Mouse (Mus musculus): ENCODE measurements at regions not wholly inside any gene's neighbourhood (a gene's known extent, or its start where the extent isn't known, plus 50 kb on each side); places are given as distances from the start of the nearest gene placed in this dataset.

GRCm38 (mm10) chr7:39954110-39954509, 436.5 kb downstream of the Zfp619 start:
- no peaks in the 10 kb centered on the region for H3K36me3 ChIP-seq (ENCODE audit: control insufficient read depth, insufficient read depth, low read length)
- no peaks in the 10 kb centered on the region for H3K9me3 ChIP-seq (replicated peaks; ENCODE audit: control insufficient read depth, low read length)
- no peak for ATAC-seq
- no peaks in the 10 kb centered on the region for H3K27me3 ChIP-seq (replicated peaks; ENCODE audit: control insufficient read depth, insufficient read depth, low read length)
- 68% methylated on average over 7 of the region's 7 CpGs for WGBS
- H3K9ac ChIP-seq (ENCODE audit: low read length), result no peak overlapping the region
- H3K4me2 ChIP-seq (ENCODE audit: low read length), result no peak overlapping the region
- no peak overlapping the region for H3K27ac ChIP-seq (ENCODE audit: low read depth, low read length)
- no peaks in the 10 kb centered on the region for H3K4me1 ChIP-seq (ENCODE audit: control insufficient read depth, insufficient read depth, low read length)
- DNase-seq (ENCODE audit: low spot score), result no peak
- H3K4me3 ChIP-seq (ENCODE audit: low read depth, low read length), result no peak overlapping the region

DNA sequence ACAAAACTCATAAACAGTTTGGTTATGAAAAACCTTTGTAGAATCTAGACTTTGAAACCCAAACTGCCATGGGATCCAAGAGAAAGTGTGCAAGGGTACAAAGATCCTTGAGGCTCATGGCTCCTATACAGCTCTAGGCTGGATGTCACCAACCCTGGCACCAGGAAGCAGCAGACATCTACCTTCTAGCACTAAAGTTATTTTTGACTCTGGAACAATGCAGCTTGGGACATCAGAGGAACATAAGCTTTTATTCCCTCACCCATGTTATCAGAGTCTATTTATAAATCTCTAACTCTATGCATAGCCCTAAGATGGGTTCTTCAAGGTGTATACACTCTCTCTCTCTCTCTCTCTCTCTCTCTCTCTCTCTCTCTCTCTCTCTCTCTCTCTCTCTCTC, 437.4 kb downstream of the Zfp619 start:
- ATAC-seq (no peak), DNase-seq (ENCODE audit: low spot score) (no peak)
- H3K4me3 ChIP-seq (ENCODE audit: low read depth, low read length), result no peak overlapping the region
- no peaks in the 10 kb centered on the region for H3K4me1 ChIP-seq (ENCODE audit: control insufficient read depth, insufficient read depth, low read length)
- H3K9ac ChIP-seq (ENCODE audit: low read length), result no peak overlapping the region
- H3K4me2 ChIP-seq (ENCODE audit: low read length), result no peak overlapping the region
- no peaks in the 10 kb centered on the region for H3K27me3 ChIP-seq (replicated peaks; ENCODE audit: control insufficient read depth, insufficient read depth, low read length)
- no peaks in the 10 kb centered on the region for H3K36me3 ChIP-seq (ENCODE audit: control insufficient read depth, insufficient read depth, low read length)
- H3K9me3 ChIP-seq (replicated peaks; ENCODE audit: control insufficient read depth, low read length), result no peaks in the 10 kb centered on the region
- H3K27ac ChIP-seq (ENCODE audit: low read depth, low read length), result no peak overlapping the region

- ATAC-seq, result no peak
- H3K4me1 ChIP-seq (ENCODE audit: control insufficient read depth, insufficient read depth, low read length), result no peaks in the 10 kb centered on the region
- H3K27me3 ChIP-seq (replicated peaks; ENCODE audit: control insufficient read depth, insufficient read depth, low read length), result no peaks in the 10 kb centered on the region
- no peak overlapping the region for H3K27ac ChIP-seq (ENCODE audit: low read depth, low read length)
- H3K9me3 ChIP-seq (replicated peaks; ENCODE audit: control insufficient read depth, low read length), result no peaks in the 10 kb centered on the region
- no peak for DNase-seq (ENCODE audit: low spot score)
- no peak overlapping the region for H3K4me3 ChIP-seq (ENCODE audit: low read depth, low read length)
- 71% methylated on average over 2 of the region's 2 CpGs for WGBS
- no peak overlapping the region for H3K4me2 ChIP-seq (ENCODE audit: low read length)
- H3K36me3 ChIP-seq (ENCODE audit: control insufficient read depth, insufficient read depth, low read length), result no peaks in the 10 kb centered on the region
- H3K9ac ChIP-seq (ENCODE audit: low read length), result no peak overlapping the region
Observed at GRCm38 (mm10) chr7:39978121-39978520, 460.6 kb downstream of the Zfp619 start.

GRCm38 (mm10) chr7:39981647-39982046, 464.1 kb downstream of the Zfp619 start:
- no peak overlapping the region for H3K4me2 ChIP-seq (ENCODE audit: low read length)
- no peak overlapping the region for H3K27ac ChIP-seq (ENCODE audit: low read depth, low read length)
- H3K9ac ChIP-seq (ENCODE audit: low read length), result no peak overlapping the region
- 86% methylated on average over 4 of the region's 4 CpGs for WGBS
- H3K9me3 ChIP-seq (replicated peaks; ENCODE audit: control insufficient read depth, low read length), result no peaks in the 10 kb centered on the region
- no peak overlapping the region for H3K4me3 ChIP-seq (ENCODE audit: low read depth, low read length)
- H3K36me3 ChIP-seq (ENCODE audit: control insufficient read depth, insufficient read depth, low read length), result no peaks in the 10 kb centered on the region
- H3K4me1 ChIP-seq (ENCODE audit: control insufficient read depth, insufficient read depth, low read length), result no peaks in the 10 kb centered on the region
- ATAC-seq (no peak), DNase-seq (ENCODE audit: low spot score) (no peak)
- H3K27me3 ChIP-seq (replicated peaks; ENCODE audit: control insufficient read depth, insufficient read depth, low read length), result no peaks in the 10 kb centered on the region
